Mouse (Mus musculus) stomach, postnatal 0 days (tissue): ENCODE data around the gene Gm20772. TPM values are rescaled to one million over a fixed set of nuclear protein-coding genes. Genes with fewer than 3 reads are reported as not detected.
"Not testable (repeated sequence)": the region's sequence is repeated elsewhere in the genome, so short reads cannot be mapped to it uniquely, and the experiment has no call there.

Experiments
- ATAC-seq: fragments of 200-750 bp; cut with Nextera tagmentation; 2 replicates; pipeline ENCODE4 v1.8.0; 2017; ENCODE audit not compliant: low FRiP score, low TSS enrichment
- DNase-seq: peaks from one replicate; pipeline ENCODE4 v3.0.0-alpha.2; 2016; ENCODE audit warnings: low spot score
- H3K27ac ChIP-seq: fragments of 300-500 bp; sonication (generic); replicated peaks from 2 replicates; pipeline ENCODE4 v1.5.1; 2014; ENCODE audit warnings: mild to moderate bottlenecking, control low read depth
- H3K27me3 ChIP-seq: fragments of 300-500 bp; sonication (generic); 2 replicates; pipeline ENCODE4 v1.6.1; 2014; ENCODE audit warnings: low read length; ENCODE audit not compliant: control insufficient read depth, insufficient read depth
- H3K36me3 ChIP-seq: fragments of 300-500 bp; sonication (generic); 2 replicates; pipeline ENCODE4 v1.6.1; 2014; ENCODE audit warnings: low read length, mixed read lengths; ENCODE audit not compliant: control insufficient read depth, insufficient read depth
- H3K4me1 ChIP-seq: fragments of 300-500 bp; sonication (generic); replicated peaks from 2 replicates; pipeline ENCODE4 v1.6.1; 2014; ENCODE audit warnings: antibody characterized with exemption; ENCODE audit not compliant: control insufficient read depth, insufficient read depth
- H3K4me2 ChIP-seq: fragments of 300-500 bp; sonication (generic); replicated peaks from 2 replicates; pipeline ENCODE4 v1.6.1; 2014; ENCODE audit warnings: low read depth, mild to moderate bottlenecking, control low read depth, moderate library complexity
- H3K4me3 ChIP-seq: fragments of 300-500 bp; sonication (generic); 2 replicates; pipeline ENCODE4 v1.5.1; 2014; ENCODE audit warnings: low read depth, low read length, control low read depth
- H3K9ac ChIP-seq: fragments of 300-500 bp; sonication (generic); 2 replicates; pipeline ENCODE4 v1.6.1; 2014; ENCODE audit warnings: mild to moderate bottlenecking, low read length, control low read depth, mixed read lengths
- H3K9me3 ChIP-seq: fragments of 300-500 bp; sonication (generic); 2 replicates; pipeline ENCODE4 v1.6.1; 2016; ENCODE audit warnings: low read length; ENCODE audit not compliant: control insufficient read depth
- WGBS: fragments of 180-500 bp; shearing (Covaris S2); extraction: QIAGEN DNeasy Blood & Tissue Kit; methylation state at CpG from one replicate; pipeline ENCODE4 v1.1.7; 2014; 5-methylcytosine and 5-hydroxymethylcytosine counted together
- polyA plus RNA-seq: library from polyadenylated mRNA; unstranded; fragments of >200 nt; fragmentation: Nextera tagmentation; extraction: Ambion mirVana; gene quantifications from 2 replicates; pipeline ENCODE4 v1.2.1, GENCODE M21; 2015

Gm20772 gene
- not detected in 2 replicates for polyA plus RNA-seq

DNA sequence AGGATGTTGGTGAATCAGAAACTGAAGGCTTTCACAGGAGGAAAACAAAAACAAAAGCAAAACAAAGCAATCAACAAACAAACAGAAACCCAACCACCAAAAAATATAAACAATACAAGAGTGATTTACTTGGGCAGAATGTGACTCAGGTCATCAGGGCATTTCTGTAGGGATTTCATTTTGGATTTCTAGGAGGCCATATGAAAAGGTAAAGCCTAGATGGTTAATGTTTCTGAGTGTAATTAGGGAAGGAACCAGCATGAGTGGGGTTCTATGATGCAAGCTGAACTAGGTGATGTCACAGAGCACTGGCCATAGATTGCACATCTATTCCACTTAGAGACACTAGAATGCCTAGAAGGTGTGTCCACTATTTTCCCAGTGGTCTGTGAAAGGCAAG lies at the start of gene Gm20772, which contains the start of gene Gm20831:
Gene Gm20772, plus strand, starts transcription at position 301 of the 400 bp plus-strand sequence.
Gene Gm20831, plus strand, starts transcription at position 301 of the 400 bp plus-strand sequence.
- H3K4me3 ChIP-seq, H3K4me1 ChIP-seq, H3K9me3 ChIP-seq, H3K9ac ChIP-seq, H3K36me3 ChIP-seq, H3K27me3 ChIP-seq, ATAC-seq, H3K4me2 ChIP-seq, DNase-seq, H3K27ac ChIP-seq: not testable (repeated sequence)

DNA sequence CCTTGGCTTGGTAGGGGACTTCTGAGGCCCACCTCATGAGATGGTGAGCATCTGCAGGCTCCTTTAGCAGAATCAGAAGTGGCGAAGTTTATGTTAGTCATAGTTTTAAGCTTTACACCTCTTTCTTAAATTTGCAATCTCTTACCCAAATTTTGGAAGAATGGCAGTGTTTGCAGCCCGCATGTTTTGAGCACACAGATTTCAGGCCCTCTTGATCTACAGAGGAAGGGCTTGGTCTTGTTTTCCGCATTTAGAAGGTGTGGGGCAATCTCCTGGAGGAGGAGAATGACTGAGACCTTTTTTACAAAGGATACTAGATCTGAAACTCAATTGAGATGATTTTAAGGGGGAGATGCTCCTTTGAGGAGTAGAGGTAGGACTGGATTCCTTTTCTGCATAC lies 28.4 kb upstream of the Gm20772 start, which contains the start of gene Gm21904:
Gene Gm21904, minus strand, starts transcription at position 101 of the 400 bp plus-strand sequence.
- not testable (repeated sequence) for H3K4me1 ChIP-seq, H3K4me3 ChIP-seq, H3K36me3 ChIP-seq, H3K27ac ChIP-seq, DNase-seq, H3K9ac ChIP-seq, ATAC-seq, H3K4me2 ChIP-seq, H3K9me3 ChIP-seq, H3K27me3 ChIP-seq
- no CpG with 5 or more reads among the region's 3 CpGs for WGBS

Other genes starting within 250 kb of the Gm20772 start
- not detected in 2 replicates for gene Gm21904, start 28.5 kb upstream of the Gm20772 start, polyA plus RNA-seq
- not detected in 2 replicates for gene Gm20831, start within 50 bp of the Gm20772 start, polyA plus RNA-seq
- not detected in 2 replicates for gene Srsy, start 62.6 kb downstream of the Gm20772 start, polyA plus RNA-seq
- not detected in 2 replicates for gene Gm21764, start 187.1 kb downstream of the Gm20772 start, polyA plus RNA-seq
- gene Ssty1, start 214.4 kb downstream of the Gm20772 start, polyA plus RNA-seq, result not detected in 2 replicates